Mouse (Mus musculus): ENCODE measurements around the gene Bhmt.
"Not testable (repeated sequence)": the region's sequence is repeated elsewhere in the genome, so short reads cannot be mapped to it uniquely, and the experiment has no call there.

The Bhmt gene

DNA sequence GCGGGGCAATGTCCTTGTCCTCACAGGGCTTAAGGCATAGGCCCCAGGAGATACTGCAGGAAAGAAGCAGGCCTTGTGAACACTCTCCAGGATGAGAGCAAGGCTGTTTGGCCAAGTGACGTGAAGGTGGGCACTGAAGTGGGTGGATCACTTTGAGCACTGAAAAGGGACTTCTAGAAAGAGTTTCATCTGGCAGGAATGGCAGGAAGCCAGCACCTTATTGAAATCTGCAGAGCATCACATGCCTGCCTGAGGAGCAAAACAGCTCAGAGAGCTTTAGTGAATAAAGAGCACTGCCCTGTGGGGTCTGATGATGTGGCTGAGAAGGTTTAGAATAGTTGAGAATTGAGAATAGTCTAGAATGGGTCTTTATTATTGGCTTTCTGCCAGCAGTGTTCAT lies 29.3 kb downstream of the Bhmt start:
- no peak for DNase-seq (ENCODE audit: low read depth, low spot score)

DNA sequence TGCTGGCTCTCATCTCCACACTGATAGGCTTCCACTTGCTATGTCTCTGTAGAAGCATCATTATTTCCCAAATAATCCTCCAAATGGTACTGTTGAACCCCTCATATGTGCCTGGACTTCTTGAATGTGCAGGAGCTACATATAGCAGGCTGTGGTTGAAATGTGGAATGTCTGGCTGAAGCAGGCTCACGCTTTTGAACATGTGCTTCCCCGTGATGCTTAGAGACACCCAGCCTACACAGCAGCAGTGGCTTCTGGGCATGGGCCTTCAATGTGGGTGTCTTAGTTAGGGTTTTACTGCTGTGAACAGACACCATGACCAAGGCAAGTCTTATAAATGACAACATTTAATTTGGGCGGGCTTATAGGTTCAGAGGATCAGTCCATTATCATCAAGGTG lies 30.1 kb downstream of the Bhmt start:
- DNase-seq (ENCODE audit: low read depth, low spot score): no peak

DNA sequence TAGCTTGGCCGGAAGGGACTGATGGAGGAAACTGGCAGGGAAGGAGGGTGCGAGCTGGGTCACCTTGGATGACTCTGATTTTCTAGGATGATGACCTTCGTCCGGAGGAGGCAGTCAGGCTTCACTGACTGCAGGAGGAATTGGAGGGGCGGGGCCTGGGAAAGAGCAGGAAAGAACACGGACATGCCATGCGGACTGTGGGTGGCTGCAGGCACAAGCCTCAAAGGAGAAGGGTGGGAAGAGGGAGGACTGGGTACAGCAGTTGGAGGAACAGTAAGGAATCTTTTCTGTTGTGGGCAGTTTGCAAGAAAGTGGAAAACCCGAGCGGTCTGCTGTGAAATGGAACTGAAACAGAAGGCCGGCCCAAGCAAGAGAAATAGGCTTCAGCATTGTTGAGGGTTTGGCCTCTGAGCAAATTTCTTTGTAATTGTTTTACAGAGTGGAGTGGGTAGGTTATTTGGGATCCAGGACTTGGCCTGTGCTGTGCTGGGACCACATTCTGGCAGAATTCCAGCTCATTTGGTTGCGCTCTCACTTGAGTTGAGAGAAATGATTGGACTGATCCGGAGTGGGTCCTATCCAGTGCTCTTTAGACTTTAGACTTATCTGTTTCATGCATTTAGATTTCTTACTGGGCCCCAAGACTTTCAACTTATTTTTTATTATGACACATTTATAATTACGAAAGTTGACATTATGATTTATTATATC lies 30.7 kb downstream of the Bhmt start:
- no peak for DNase-seq (ENCODE audit: low read depth, low spot score)

DNA sequence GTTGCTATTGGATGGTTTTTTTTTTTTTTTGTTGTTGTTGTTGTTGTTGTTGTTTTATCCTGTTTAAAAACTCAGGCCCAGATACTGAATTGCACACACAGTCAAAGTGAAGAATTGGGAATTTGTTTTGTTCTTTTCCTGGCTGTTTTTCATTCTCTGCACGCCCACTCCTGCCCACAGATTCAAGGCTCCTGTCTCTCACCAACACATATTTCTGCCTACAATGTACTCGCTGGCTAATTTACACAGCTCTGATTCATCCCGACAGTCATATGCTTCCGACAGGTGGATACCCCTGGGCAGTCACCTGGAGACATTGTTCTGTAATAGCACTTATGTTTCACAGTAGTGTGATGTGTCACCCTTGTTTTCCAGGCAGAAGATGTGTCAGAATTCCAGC lies 33.1 kb downstream of the Bhmt start:
- DNase-seq (ENCODE audit: low read depth, low spot score): no peak

DNA sequence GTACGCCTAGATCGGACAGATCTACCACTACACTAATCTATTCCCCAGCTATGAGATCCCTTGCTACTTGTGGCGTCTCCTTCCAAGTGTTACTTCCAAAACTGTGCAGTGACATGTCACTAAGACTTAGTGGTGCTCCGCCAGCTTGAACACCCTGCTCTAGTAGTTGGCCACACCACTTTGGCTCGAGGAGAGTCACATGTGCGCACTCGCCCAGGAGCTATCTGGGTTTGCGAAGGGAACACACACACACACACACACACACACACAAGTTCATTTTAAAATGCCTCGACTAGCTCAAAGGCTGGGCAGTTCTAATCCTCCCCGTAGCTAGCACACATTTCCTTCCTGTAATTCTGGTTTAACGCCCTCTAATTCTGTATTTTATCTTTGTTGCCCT lies 36.2 kb downstream of the Bhmt start:
- no peak for DNase-seq (ENCODE audit: low read depth, low spot score)

DNA sequence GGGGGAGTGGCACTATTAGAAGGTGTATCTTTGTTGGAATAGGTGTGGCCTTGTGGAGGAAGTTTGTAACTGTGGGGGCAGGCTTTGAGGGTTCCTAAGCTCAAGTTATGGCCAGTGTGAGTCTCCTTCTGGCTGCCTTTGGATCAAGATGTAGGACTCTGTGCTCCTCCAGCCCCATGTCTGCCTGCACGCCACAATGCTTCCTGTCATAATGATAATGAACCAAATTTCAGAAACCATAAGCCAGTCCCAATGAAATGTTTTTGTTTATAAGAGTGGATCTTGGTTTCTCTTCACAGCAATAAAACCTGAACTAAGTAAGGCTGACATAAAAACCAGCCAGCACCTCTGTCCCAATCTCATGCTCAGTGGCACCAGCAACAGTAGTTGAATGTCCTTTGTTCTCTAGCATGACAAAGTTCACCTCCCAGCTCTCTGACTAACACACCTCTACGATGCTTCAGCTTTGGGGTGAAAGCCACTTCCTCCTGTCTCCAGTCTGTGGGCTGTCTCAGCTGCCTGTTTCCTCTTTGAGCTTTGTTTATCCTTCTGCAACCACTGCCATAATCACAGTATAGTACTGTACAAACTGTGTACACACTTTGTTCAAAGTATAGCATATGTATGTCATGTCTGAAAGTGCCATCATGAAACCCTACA lies 44.6 kb downstream of the Bhmt start:
- DNase-seq (ENCODE audit: low read depth, low spot score): no peak

DNA sequence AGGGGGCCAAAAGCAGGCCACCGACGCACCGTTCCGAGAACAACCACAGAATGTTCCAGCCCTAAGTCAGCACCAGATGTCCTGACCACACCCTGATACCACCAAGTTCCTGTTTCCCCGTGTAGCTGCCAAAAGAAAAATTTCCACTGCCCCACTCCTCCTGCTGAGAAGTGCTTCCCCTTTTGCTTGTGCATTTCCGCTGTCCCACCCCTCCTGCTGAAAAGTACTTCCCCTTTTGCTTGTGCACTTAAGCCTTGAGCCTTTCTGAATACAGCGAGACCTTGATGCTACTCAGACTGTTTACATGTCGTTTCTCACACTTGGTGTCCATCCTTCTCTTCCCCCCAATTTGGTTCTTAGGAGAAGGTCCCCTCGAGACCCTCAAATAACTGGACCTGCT lies 55.2 kb downstream of the Bhmt start:
- not testable (repeated sequence) for DNase-seq (ENCODE audit: low read depth, low spot score)

DNA sequence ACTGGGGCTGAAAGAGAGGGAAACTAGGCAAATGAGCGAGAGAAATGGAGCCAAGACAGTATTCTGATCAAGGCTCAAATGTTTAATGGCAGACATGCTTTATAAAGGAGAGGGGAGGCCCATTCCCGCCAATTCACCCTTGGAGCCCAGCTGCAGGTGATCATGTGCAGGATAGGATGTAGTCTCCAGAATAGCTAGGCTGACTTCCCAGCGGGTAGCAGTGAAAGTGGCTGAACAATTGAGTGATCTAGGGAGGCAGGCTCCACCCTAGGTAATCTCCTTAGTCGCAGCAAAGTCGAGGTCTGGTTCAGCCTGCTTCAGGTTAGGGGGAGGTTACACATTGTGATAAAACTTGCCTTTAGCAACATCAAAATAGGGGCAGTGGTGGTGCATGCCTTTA lies 57.3 kb downstream of the Bhmt start:
- no peak for DNase-seq (ENCODE audit: low read depth, low spot score)

DNA sequence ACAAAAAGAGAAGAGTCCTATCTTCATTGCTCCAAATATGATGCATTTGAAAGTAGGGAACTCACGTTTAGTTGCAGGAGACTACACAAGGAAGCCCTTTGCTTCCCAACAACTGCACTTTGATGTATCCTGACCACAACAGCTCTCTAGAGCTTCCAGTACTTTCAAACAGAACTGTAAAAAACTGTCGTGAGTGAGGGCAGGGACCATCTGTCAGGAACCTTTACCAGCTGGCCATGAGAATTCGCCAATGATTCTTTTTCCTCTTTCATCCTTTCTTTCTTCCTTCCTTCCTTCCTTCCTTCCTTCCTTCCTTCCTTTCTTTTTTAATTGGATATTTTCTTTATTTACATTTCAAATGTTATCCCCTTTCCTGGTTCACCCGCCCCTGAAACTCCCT lies 68.1 kb downstream of the Bhmt start:
- no peak for DNase-seq (ENCODE audit: low read depth, low spot score)
